Mouse (Mus musculus) neural tube, embryonic 11.5 days (tissue): ENCODE results near the gene Samd7. TPM values are rescaled to one million over a fixed set of nuclear protein-coding genes. Genes with fewer than 3 reads are reported as not detected.

Source experiments
- ATAC-seq: fragments of 200-750 bp; cut with Nextera tagmentation; 2 replicates; pipeline ENCODE4 v1.8.0; 2017; ENCODE audit warnings: moderate number of reproducible peaks, mild to moderate bottlenecking, moderate TSS enrichment, moderate library complexity; ENCODE audit not compliant: insufficient read depth, low FRiP score, low TSS enrichment
- DNase-seq: peaks from one replicate; pipeline ENCODE4 v3.0.0-alpha.2; 2015; ENCODE audit warnings: low spot score
- H3K27ac ChIP-seq: fragments of 300-500 bp; sonication (generic); 2 replicates; pipeline ENCODE4 v1.5.1; 2014; ENCODE audit warnings: low read depth, mild to moderate bottlenecking, low read length
- H3K27me3 ChIP-seq: fragments of 300-500 bp; sonication (generic); 2 replicates; pipeline ENCODE4 v1.6.1; 2014; ENCODE audit warnings: mild to moderate bottlenecking, low read length, mixed read lengths; ENCODE audit not compliant: control insufficient read depth, insufficient read depth
- H3K36me3 ChIP-seq: fragments of 300-500 bp; sonication (generic); 2 replicates; pipeline ENCODE4 v1.6.1; 2014; ENCODE audit warnings: mild to moderate bottlenecking, low read length, moderate library complexity, mixed read lengths; ENCODE audit not compliant: control insufficient read depth, insufficient read depth
- H3K4me1 ChIP-seq: fragments of 300-500 bp; sonication (generic); 2 replicates; pipeline ENCODE4 v1.6.1; 2014; ENCODE audit warnings: low read length, mixed read lengths; ENCODE audit not compliant: control insufficient read depth, insufficient read depth
- H3K4me2 ChIP-seq: fragments of 300-500 bp; sonication (generic); 2 replicates; pipeline ENCODE4 v1.6.1; 2014; ENCODE audit warnings: low read depth, mild to moderate bottlenecking, moderate library complexity
- H3K4me3 ChIP-seq: fragments of 300-500 bp; sonication (generic); 2 replicates; pipeline ENCODE4 v1.5.1; 2014; ENCODE audit warnings: low read depth, low read length
- H3K9ac ChIP-seq: fragments of 300-500 bp; sonication (generic); 2 replicates; pipeline ENCODE4 v1.6.1; 2014; ENCODE audit warnings: mild to moderate bottlenecking, low read length
- H3K9me3 ChIP-seq: fragments of 300-500 bp; sonication (generic); 2 replicates; pipeline ENCODE4 v1.6.1; 2016; ENCODE audit warnings: low read length; ENCODE audit not compliant: control insufficient read depth
- WGBS: fragments of 180-500 bp; shearing (Covaris S2); extraction: QIAGEN DNeasy Blood & Tissue Kit; methylation state at CpG from one replicate; pipeline ENCODE4 v1.1.7; 2014; 5-methylcytosine and 5-hydroxymethylcytosine counted together
- polyA plus RNA-seq: library from polyadenylated mRNA; unstranded; fragments of >200 nt; fragmentation: Nextera tagmentation; extraction: Ambion mirVana; gene quantifications from 2 replicates; pipeline ENCODE4 v1.2.1, GENCODE M21; 2014

The Samd7 gene
- polyA plus RNA-seq, 1 experiment from 2014 or later = not detected

- DNase-seq (no peak), ATAC-seq (no peak)
- no peak overlapping the region for H3K27ac ChIP-seq
- 88% methylated on average over 6 of the region's 6 CpGs for WGBS
- no peaks in the 10 kb centered on the region for H3K36me3 ChIP-seq
- H3K9me3 ChIP-seq = no peaks in the 10 kb centered on the region
- no peak overlapping the region for H3K4me2 ChIP-seq
- H3K9ac ChIP-seq = no peak overlapping the region
- no peak overlapping the region for H3K4me3 ChIP-seq
- no peaks in the 10 kb centered on the region for H3K27me3 ChIP-seq
- no peaks in the 10 kb centered on the region for H3K4me1 ChIP-seq
Observed at GRCm38 (mm10) chr3:30741306-30741705, 4.8 kb upstream of the Samd7 start.

GRCm38 (mm10) chr3:30742891-30743290, 3.2 kb upstream of the Samd7 start:
- Histone ChIP-seq H3K27me3 (no peaks in the 10 kb centered on the region), H3K4me1 (no peaks in the 10 kb centered on the region), H3K4me2 (no peak overlapping the region), H3K27ac (no peak overlapping the region), H3K36me3 (no peaks in the 10 kb centered on the region), H3K4me3 (no peak overlapping the region), H3K9me3 (no peaks in the 10 kb centered on the region), H3K9ac (no peak overlapping the region)
- WGBS = 92% methylated on average over 7 of the region's 7 CpGs
- no peak for DNase-seq
- ATAC-seq = no peak

- H3K27me3 ChIP-seq = no peaks in the 10 kb centered on the region
Observed at GRCm38 (mm10) chr3:30748316-30748715, 2.2 kb downstream of the Samd7 start.

GRCm38 (mm10) chr3:30754696-30755095, 8.6 kb downstream of the Samd7 start:
- H3K27me3 ChIP-seq = no peaks in the 10 kb centered on the region
- 94% methylated on average over 4 of the region's 4 CpGs for WGBS
- H3K27ac ChIP-seq = no peak overlapping the region
- H3K4me2 ChIP-seq = no peak overlapping the region
- ATAC-seq (no peak), DNase-seq (no peak)
- H3K4me3 ChIP-seq = no peak overlapping the region
- no peaks in the 10 kb centered on the region for H3K36me3 ChIP-seq
- H3K4me1 ChIP-seq = no peaks in the 10 kb centered on the region
- no peaks in the 10 kb centered on the region for H3K9me3 ChIP-seq
- no peak overlapping the region for H3K9ac ChIP-seq

More at GRCm38 (mm10) chr3:30748316-30748715, 2.2 kb downstream of the Samd7 start:
- DNase-seq = no peak
- Histone ChIP-seq H3K36me3 (no peaks in the 10 kb centered on the region), H3K4me3 (no peak overlapping the region), H3K9ac (no peak overlapping the region), H3K9me3 (no peaks in the 10 kb centered on the region), H3K4me2 (no peak overlapping the region), H3K4me1 (no peaks in the 10 kb centered on the region), H3K27ac (no peak overlapping the region)
- WGBS = 94% methylated on average over 9 of the region's 9 CpGs
- ATAC-seq = no peak

- DNase-seq (no peak), ATAC-seq (no peak)
- Histone ChIP-seq H3K27ac (no peak overlapping the region), H3K36me3 (no peaks in the 10 kb centered on the region), H3K27me3 (no peaks in the 10 kb centered on the region), H3K4me1 (no peaks in the 10 kb centered on the region), H3K9ac (no peak overlapping the region), H3K9me3 (no peaks in the 10 kb centered on the region), H3K4me3 (no peak overlapping the region), H3K4me2 (no peak overlapping the region)
- 88% methylated on average over 4 of the region's 4 CpGs for WGBS
Observed at GRCm38 (mm10) chr3:30764877-30765276, 18.8 kb downstream of the Samd7 start.

- Histone ChIP-seq H3K9ac (no peak overlapping the region), H3K4me2 (no peak overlapping the region), H3K4me1 (no peaks in the 10 kb centered on the region), H3K9me3 (no peaks in the 10 kb centered on the region), H3K27ac (no peak overlapping the region), H3K27me3 (no peaks in the 10 kb centered on the region), H3K4me3 (no peak overlapping the region), H3K36me3 (no peaks in the 10 kb centered on the region)
- WGBS = 80% methylated on average over 10 of the region's 10 CpGs
- DNase-seq (no peak), ATAC-seq (no peak)
Observed at GRCm38 (mm10) chr3:30765311-30766027, 19.4 kb downstream of the Samd7 start.

GRCm38 (mm10) chr3:30766177-30766576, 20.1 kb downstream of the Samd7 start:
- H3K4me2 ChIP-seq = no peak overlapping the region
- H3K27ac ChIP-seq = no peak overlapping the region
- no peaks in the 10 kb centered on the region for H3K4me1 ChIP-seq
- ATAC-seq (no peak), DNase-seq (no peak)
- H3K9me3 ChIP-seq = no peaks in the 10 kb centered on the region
- no peaks in the 10 kb centered on the region for H3K27me3 ChIP-seq
- no peaks in the 10 kb centered on the region for H3K36me3 ChIP-seq
- H3K4me3 ChIP-seq = no peak overlapping the region
- H3K9ac ChIP-seq = no peak overlapping the region
- 84% methylated on average over 7 of the region's 7 CpGs for WGBS

- no peaks in the 10 kb centered on the region for H3K27me3 ChIP-seq
- no peak overlapping the region for H3K9ac ChIP-seq
- H3K27ac ChIP-seq = no peak overlapping the region
- DNase-seq (no peak), ATAC-seq (no peak)
- H3K4me2 ChIP-seq = no peak overlapping the region
- H3K9me3 ChIP-seq = no peaks in the 10 kb centered on the region
- WGBS = 88% methylated on average over 6 of the region's 6 CpGs
- H3K4me1 ChIP-seq = no peaks in the 10 kb centered on the region
- H3K36me3 ChIP-seq = no peaks in the 10 kb centered on the region
- H3K4me3 ChIP-seq = no peak overlapping the region
Observed at GRCm38 (mm10) chr3:30767271-30767670, 21.2 kb downstream of the Samd7 start.

GRCm38 (mm10) chr3:30769755-30770515, 23.8 kb downstream of the Samd7 start:
- no peak for ATAC-seq
- 69% methylated on average over 10 of the region's 10 CpGs for WGBS
- Histone ChIP-seq H3K4me1 (no peaks in the 10 kb centered on the region), H3K27ac (no peak overlapping the region), H3K36me3 (no peaks in the 10 kb centered on the region), H3K4me2 (no peak overlapping the region), H3K4me3 (no peak overlapping the region), H3K9ac (no peak overlapping the region), H3K9me3 (no peaks in the 10 kb centered on the region), H3K27me3 (no peaks in the 10 kb centered on the region)
- no peak for DNase-seq
